Mouse (Mus musculus): ENCODE results near the gene Dapk2. TPM values are rescaled to one million over a fixed set of nuclear protein-coding genes. Genes with fewer than 3 reads are reported as not detected.
"Not testable (repeated sequence)": the region's sequence is repeated elsewhere in the genome, so short reads cannot be mapped to it uniquely, and the experiment has no call there.

Dapk2 gene
- total RNA-seq, 2 experiments from 2014 or later, result 1.6 to 2.6 TPM

GRCm38 (mm10) chr9:66271726-66272125 is 113.7 kb downstream of the Dapk2 start:
- no peak for ATAC-seq (ENCODE audit: poor library complexity, severe bottlenecking)

- ATAC-seq (ENCODE audit: poor library complexity, severe bottlenecking), result no peak
These were observed 115.6 kb downstream of the Dapk2 start for GRCm38 (mm10) chr9:66273632-66274031.

- no peak for ATAC-seq (ENCODE audit: poor library complexity, severe bottlenecking)
These were observed 116.6 kb downstream of the Dapk2 start for GRCm38 (mm10) chr9:66274657-66275056.

- ATAC-seq (ENCODE audit: poor library complexity, severe bottlenecking), result no peak
These were observed 117.4 kb downstream of the Dapk2 start for GRCm38 (mm10) chr9:66275267-66275991.

GRCm38 (mm10) chr9:66276062-66276461 is 118.0 kb downstream of the Dapk2 start:
- ATAC-seq (ENCODE audit: poor library complexity, severe bottlenecking), result no peak

GRCm38 (mm10) chr9:66276697-66277385 is 118.8 kb downstream of the Dapk2 start:
- no peak for ATAC-seq (ENCODE audit: poor library complexity, severe bottlenecking)

- ATAC-seq (ENCODE audit: poor library complexity, severe bottlenecking), result no peak
These were observed 121.6 kb downstream of the Dapk2 start for GRCm38 (mm10) chr9:66279647-66280046.

- ATAC-seq (ENCODE audit: poor library complexity, severe bottlenecking), result no peak
These were observed 122.5 kb downstream of the Dapk2 start for GRCm38 (mm10) chr9:66280496-66280895.

GRCm38 (mm10) chr9:66281501-66281951 is 123.5 kb downstream of the Dapk2 start:
- ATAC-seq (ENCODE audit: poor library complexity, severe bottlenecking), result peak; percentile 61

- no peak for ATAC-seq (ENCODE audit: poor library complexity, severe bottlenecking)
These were observed 124.6 kb downstream of the Dapk2 start for GRCm38 (mm10) chr9:66282582-66282981.

GRCm38 (mm10) chr9:66283565-66284203 is 125.7 kb downstream of the Dapk2 start:
- ATAC-seq (ENCODE audit: poor library complexity, severe bottlenecking), result peak; percentile 67

GRCm38 (mm10) chr9:66285241-66285640 is 127.2 kb downstream of the Dapk2 start:
- not testable (repeated sequence) for ATAC-seq (ENCODE audit: poor library complexity, severe bottlenecking)

- no peak for ATAC-seq (ENCODE audit: poor library complexity, severe bottlenecking)
These were observed 127.9 kb downstream of the Dapk2 start for GRCm38 (mm10) chr9:66285901-66286300.

- no peak for ATAC-seq (ENCODE audit: poor library complexity, severe bottlenecking)
These were observed 132.7 kb downstream of the Dapk2 start for GRCm38 (mm10) chr9:66290727-66291126.

GRCm38 (mm10) chr9:66293319-66293718 is 135.3 kb downstream of the Dapk2 start:
- no peak for ATAC-seq (ENCODE audit: poor library complexity, severe bottlenecking)

GRCm38 (mm10) chr9:66294227-66294626 is 136.2 kb downstream of the Dapk2 start:
- ATAC-seq (ENCODE audit: poor library complexity, severe bottlenecking), result no peak

GRCm38 (mm10) chr9:66294980-66295410 is 137.0 kb downstream of the Dapk2 start:
- peak; percentile 51; the same call in 1 of the 2 replicates for ATAC-seq (ENCODE audit: poor library complexity, severe bottlenecking)

GRCm38 (mm10) chr9:66295577-66296120 is 137.6 kb downstream of the Dapk2 start:
- ATAC-seq (ENCODE audit: poor library complexity, severe bottlenecking), result no peak

- no peak for ATAC-seq (ENCODE audit: poor library complexity, severe bottlenecking)
These were observed 140.8 kb downstream of the Dapk2 start for GRCm38 (mm10) chr9:66298783-66299182.

GRCm38 (mm10) chr9:66300448-66301027 is 142.5 kb downstream of the Dapk2 start:
- peak; percentile 79 for ATAC-seq (ENCODE audit: poor library complexity, severe bottlenecking)

All from megakaryocyte, adult 5-6 weeks (primary cell).